Mouse (Mus musculus): ENCODE data around the gene Fchsd2. TPM values are rescaled to one million over a fixed set of nuclear protein-coding genes. Genes with fewer than 3 reads are reported as not detected.

Gene Fchsd2
- polyA plus RNA-seq, 1 experiment from 2014 or later = 8.0 TPM

DNA sequence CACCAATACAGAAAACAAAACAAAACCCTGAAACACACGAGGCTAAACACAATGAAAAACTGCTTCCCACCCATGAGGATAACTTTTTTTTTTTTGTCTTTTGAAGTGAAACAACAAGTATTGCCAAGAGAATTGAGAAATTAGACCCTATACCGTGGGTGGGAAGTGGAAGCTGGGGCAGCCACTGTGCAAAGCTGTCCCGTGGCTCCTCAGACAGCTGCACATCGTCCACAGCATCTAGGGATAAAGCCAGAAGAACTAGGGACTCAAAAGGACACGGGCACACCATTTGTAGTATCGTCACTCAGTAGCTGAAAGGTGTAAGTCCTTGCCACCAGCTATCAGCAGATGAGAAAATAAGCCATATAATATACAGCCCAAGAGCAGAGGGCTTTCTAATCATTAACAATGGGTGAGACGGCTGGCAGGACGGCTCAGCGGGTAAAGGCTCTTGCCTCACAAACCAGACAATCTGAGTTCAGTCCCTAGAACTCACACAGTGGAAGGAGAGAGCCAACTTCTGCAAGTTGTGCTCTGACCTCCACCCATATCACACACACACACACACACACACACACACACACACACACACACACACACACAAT is 9.0 kb upstream of the Fchsd2 start:
- H3K4me1 ChIP-seq = peaks cover 24% of the 10 kb centered on the region
- no peak overlapping the region for H3K4me2 ChIP-seq
- no peak overlapping the region for H3K4me3 ChIP-seq
- H3K27ac ChIP-seq = no peak overlapping the region
- no peaks in the 10 kb centered on the region for H3K9me3 ChIP-seq (replicated peaks)
- no peak overlapping the region for H3K9ac ChIP-seq
- no peaks in the 10 kb centered on the region for H3K36me3 ChIP-seq
- H3K27me3 ChIP-seq (replicated peaks) = no peaks in the 10 kb centered on the region
- 55% methylated on average over 9 of the region's 9 CpGs for WGBS (ENCODE audit: insufficient replicate concordance)
- ATAC-seq = no peak

DNA sequence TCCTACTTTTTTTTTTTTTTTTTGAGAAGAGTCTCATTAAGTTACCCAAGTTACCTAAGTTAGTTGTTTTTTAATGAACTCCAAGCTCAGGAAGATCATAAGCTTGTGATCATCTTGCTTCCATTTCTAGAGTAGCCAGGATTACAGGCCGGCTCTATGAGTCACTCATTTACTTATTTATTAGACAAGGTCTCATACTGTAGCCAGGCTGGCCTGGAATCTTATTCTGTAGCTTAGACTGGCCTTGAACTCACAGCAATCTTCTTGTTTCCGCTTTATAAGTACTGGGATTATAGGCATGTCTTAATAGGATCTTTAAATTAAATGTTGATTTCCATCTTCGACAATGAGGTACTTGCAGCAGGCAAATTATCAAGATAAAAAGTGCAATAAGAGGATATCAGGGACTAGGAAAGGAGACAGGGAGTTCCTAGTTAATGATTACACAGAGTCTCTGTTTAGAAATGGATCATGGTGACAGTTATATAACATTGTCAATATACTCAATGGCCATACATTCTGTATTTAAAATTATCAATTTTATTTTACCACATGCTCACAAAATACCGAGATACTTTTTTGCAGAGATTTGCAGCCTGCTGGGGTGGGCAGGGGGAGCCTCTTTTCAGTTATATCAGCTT is 7.7 kb upstream of the Fchsd2 start:
- no peak for ATAC-seq

DNA sequence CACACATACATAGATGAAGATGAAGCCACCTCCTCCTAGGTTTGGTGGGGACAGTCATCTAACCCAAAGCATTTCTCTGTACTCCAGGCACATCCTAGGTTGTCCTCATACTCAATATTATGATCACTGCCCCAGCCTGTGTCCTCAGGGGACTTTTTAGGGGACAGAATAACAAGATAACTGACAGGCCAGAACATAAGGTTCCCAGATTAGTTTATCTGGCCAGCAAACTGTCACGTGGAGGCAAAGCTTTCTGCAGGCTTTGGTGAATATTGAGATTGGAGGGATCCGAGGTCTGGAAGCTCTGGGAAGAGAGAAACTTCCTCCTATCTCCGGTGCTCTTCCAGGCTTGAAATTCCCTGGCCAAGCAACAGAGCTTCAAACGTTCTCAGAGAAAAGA is 6.9 kb upstream of the Fchsd2 start:
- Histone ChIP-seq H3K9me3 (replicated peaks) (no peaks in the 10 kb centered on the region), H3K27me3 (replicated peaks) (no peaks in the 10 kb centered on the region), H3K4me2 (no peak overlapping the region), H3K36me3 (no peaks in the 10 kb centered on the region), H3K9ac (no peak overlapping the region), H3K27ac (no peak overlapping the region), H3K4me1 (peaks cover 45% of the 10 kb centered on the region), H3K4me3 (no peak overlapping the region)
- no peak for ATAC-seq
- 36% methylated on average over 4 of the region's 4 CpGs for WGBS (ENCODE audit: insufficient replicate concordance)

More for the DNA sequence above, 7.7 kb upstream of the Fchsd2 start:
- Histone ChIP-seq H3K9ac (no peak overlapping the region), H3K36me3 (no peaks in the 10 kb centered on the region), H3K4me3 (no peak overlapping the region), H3K27ac (no peak overlapping the region), H3K27me3 (replicated peaks) (no peaks in the 10 kb centered on the region), H3K9me3 (replicated peaks) (no peaks in the 10 kb centered on the region), H3K4me1 (peaks cover 37% of the 10 kb centered on the region), H3K4me2 (no peak overlapping the region)
- WGBS (ENCODE audit: insufficient replicate concordance) = 57% methylated on average over 4 of the region's 4 CpGs

DNA sequence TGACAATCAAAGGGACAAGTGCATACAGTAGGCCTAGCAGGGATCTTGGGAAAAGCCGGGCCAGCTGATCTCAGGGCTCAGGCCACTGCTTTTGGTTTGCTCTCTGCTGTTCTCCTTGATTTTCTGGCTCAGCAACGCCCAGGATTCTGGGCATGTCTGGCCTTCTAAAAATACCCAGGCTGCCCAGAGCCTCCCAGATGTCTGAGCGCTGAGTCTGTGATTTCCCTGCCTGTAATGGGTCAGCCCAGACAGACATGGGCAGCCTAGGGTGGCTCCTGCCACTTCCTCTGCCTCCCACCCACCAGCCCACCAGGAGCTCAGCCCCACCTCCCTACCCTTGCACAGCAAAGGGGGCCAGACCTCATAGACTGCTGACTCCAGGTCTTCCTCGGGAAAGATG is 4.0 kb upstream of the Fchsd2 start:
- no peaks in the 10 kb centered on the region for H3K9me3 ChIP-seq (replicated peaks)
- H3K36me3 ChIP-seq = no peaks in the 10 kb centered on the region
- 47% methylated on average over 4 of the region's 4 CpGs for WGBS (ENCODE audit: insufficient replicate concordance)
- ATAC-seq = no peak
- peaks cover 58% of the 10 kb centered on the region for H3K4me1 ChIP-seq
- H3K27ac ChIP-seq = no peak overlapping the region
- H3K27me3 ChIP-seq (replicated peaks) = no peaks in the 10 kb centered on the region
- no peak overlapping the region for H3K9ac ChIP-seq
- H3K4me3 ChIP-seq = no peak overlapping the region
- no peak overlapping the region for H3K4me2 ChIP-seq

DNA sequence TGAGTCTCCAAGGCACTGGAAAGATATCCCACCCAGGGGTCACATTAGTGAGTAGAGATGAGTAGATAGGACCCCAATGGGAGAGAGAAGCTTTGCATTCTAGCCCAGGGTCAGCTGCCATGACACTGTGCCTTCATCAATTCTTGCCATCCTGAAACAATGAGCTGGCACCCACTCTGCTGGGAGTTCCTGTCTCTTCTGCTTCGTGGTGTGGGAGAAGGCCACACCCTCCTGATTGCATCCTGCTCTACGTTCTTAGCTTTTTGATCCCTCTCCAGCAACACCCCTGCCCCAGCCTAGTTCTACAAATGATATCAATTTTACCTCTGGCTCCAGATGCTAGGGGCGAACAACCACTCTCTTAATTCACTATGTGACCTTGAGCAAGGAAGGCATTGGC is 3.4 kb upstream of the Fchsd2 start:
- Histone ChIP-seq H3K4me3 (no peak overlapping the region), H3K4me2 (no peak overlapping the region), H3K36me3 (no peaks in the 10 kb centered on the region), H3K27ac (no peak overlapping the region), H3K4me1 (peaks cover 61% of the 10 kb centered on the region), H3K9ac (no peak overlapping the region), H3K9me3 (replicated peaks) (no peaks in the 10 kb centered on the region), H3K27me3 (replicated peaks) (no peaks in the 10 kb centered on the region)
- ATAC-seq = no peak
- WGBS (ENCODE audit: insufficient replicate concordance) = 31% methylated on average over 3 of the region's 3 CpGs

DNA sequence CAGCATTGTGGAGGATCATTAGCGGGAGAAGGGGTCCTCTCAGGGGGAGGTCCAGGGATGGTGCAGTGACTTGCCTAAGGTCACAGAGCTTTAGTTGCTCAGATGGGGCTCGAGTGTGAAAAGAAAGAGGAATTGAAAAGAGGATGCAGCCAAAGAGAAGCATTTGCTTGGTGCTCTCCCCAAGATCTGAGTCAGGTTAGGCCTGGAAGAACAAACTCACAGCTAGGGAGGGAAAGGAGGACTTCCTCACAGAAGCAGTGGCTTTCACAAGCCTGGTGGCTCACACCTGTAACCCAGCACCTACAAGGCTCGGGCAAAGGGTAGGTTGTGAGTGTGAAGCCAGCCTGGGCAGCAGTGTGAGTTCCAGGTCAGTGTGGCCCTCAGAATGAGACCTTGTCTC is 568 bp downstream of the Fchsd2 start:
- H3K27me3 ChIP-seq (replicated peaks) = no peaks in the 10 kb centered on the region
- peak overlapping the region; percentile 51; the same call in 1 of the 2 replicates for H3K27ac ChIP-seq
- H3K9ac ChIP-seq = no peak overlapping the region; the same call in 1 of the 2 replicates

DNA sequence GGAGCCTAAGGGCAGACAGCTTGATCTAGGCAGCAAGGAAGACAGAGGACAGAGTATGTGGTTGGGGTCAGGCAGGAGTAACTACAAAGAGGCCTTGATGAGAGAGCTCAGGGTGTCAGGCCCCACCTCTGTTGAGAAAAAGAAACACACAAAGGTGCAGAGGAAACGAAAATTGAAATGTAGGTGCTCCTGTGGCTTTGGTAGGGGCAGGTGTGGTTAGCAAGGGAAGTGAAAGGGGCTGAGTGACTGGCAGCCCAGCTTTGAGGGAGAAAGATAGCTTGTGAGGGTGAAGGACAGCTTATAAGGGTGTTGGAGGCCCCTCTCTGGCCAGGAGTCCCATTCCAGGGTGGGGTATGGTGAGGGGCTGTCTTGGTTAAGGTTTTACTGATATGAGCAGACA is 2.1 kb downstream of the Fchsd2 start:
- 25% methylated on average over 1 of the region's 1 CpGs for WGBS (ENCODE audit: insufficient replicate concordance)
- no peak for ATAC-seq
- peaks cover 31% of the 10 kb centered on the region for H3K4me1 ChIP-seq
- no peaks in the 10 kb centered on the region for H3K9me3 ChIP-seq (replicated peaks)
- H3K4me2 ChIP-seq = no peak overlapping the region
- H3K9ac ChIP-seq = no peak overlapping the region
- no peak overlapping the region for H3K4me3 ChIP-seq
- H3K27ac ChIP-seq = no peak overlapping the region
- no peaks in the 10 kb centered on the region for H3K36me3 ChIP-seq
- no peaks in the 10 kb centered on the region for H3K27me3 ChIP-seq (replicated peaks)

More for the DNA sequence above, 568 bp downstream of the Fchsd2 start:
- no peaks in the 10 kb centered on the region for H3K9me3 ChIP-seq (replicated peaks)
- H3K4me2 ChIP-seq = no peak overlapping the region
- H3K36me3 ChIP-seq = no peaks in the 10 kb centered on the region
- peaks cover 46% of the 10 kb centered on the region for H3K4me1 ChIP-seq
- ATAC-seq = no peak
- 47% methylated on average over 3 of the region's 3 CpGs for WGBS (ENCODE audit: insufficient replicate concordance)
- H3K4me3 ChIP-seq = no peak overlapping the region

DNA sequence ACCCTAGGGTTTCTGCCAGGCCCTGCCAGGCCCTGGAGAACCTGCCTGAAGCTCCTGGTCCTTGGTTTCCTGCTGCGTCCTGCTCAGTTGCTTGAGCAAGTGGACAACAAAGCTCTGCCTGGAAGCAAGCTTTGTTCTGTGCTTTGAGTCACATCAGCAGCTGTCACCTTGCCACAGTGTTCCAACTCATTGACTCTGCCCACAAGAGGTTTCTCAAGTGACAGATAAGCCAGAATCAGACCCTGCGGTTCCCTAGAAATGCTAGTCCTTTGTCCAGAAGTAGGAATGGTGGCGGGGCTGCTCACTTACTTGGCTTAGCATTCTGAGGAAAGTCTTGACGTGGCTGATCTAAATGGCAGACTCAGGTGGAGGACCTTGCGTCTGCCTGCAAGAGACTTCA is 2.9 kb downstream of the Fchsd2 start:
- Histone ChIP-seq H3K4me1 (peaks cover 23% of the 10 kb centered on the region), H3K27me3 (replicated peaks) (no peaks in the 10 kb centered on the region), H3K9me3 (replicated peaks) (no peaks in the 10 kb centered on the region), H3K9ac (no peak overlapping the region), H3K4me3 (no peak overlapping the region), H3K36me3 (no peaks in the 10 kb centered on the region), H3K27ac (no peak overlapping the region), H3K4me2 (no peak overlapping the region)
- 39% methylated on average over 5 of the region's 5 CpGs for WGBS (ENCODE audit: insufficient replicate concordance)
- ATAC-seq = no peak

DNA sequence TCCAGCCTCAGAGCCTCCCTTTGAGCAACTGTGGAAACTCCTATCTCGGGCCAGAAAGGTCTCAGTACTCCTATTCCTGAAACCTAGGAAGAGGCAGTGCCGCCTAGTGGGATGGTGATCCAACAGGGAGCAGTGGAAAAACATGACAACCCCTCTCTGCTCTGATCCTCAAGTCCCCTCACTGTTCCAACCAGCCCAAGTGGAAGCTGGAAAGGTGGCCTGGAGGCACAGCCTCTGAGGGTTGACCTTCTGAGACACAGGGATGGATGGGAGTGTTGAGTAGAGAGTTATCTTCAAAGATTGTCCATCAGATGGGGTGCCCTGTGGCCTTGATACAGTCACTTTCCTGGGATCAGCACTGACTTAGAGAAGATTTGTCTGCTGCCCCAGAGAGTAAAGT is 3.9 kb downstream of the Fchsd2 start:
- Histone ChIP-seq H3K9ac (no peak overlapping the region), H3K4me3 (no peak overlapping the region), H3K36me3 (no peaks in the 10 kb centered on the region), H3K4me2 (no peak overlapping the region), H3K4me1 (peaks cover 17% of the 10 kb centered on the region; the same call in 1 of the 2 replicates), H3K9me3 (replicated peaks) (no peaks in the 10 kb centered on the region), H3K27ac (no peak overlapping the region), H3K27me3 (replicated peaks) (no peaks in the 10 kb centered on the region)
- ATAC-seq = no peak
- WGBS (ENCODE audit: insufficient replicate concordance) = 66% methylated on average over 2 of the region's 2 CpGs

DNA sequence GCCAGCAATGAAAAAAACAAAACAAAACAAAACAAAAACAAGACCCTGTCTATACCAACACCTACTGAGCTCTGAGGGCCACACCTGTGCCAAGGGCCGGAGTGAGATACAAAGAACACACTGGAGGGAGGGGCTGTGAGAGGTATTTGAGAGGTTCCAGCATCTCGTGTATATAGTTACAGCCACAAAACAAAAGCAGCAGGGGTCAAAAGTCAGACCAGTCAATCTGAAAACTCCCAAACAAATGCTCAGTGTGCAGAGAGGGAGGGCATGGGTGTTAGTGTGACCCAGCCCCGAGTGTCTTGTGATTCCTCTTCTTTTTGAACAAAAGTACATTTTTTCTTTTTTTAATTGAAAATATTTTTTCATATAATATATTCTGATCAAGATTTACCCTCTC is 4.4 kb downstream of the Fchsd2 start:
- Histone ChIP-seq H3K36me3 (no peaks in the 10 kb centered on the region), H3K4me2 (no peak overlapping the region), H3K4me3 (no peak overlapping the region), H3K4me1 (peaks cover 17% of the 10 kb centered on the region; the same call in 1 of the 2 replicates), H3K9me3 (replicated peaks) (no peaks in the 10 kb centered on the region), H3K9ac (no peak overlapping the region), H3K27me3 (replicated peaks) (no peaks in the 10 kb centered on the region), H3K27ac (no peak overlapping the region)
- 56% methylated on average over 3 of the region's 3 CpGs for WGBS (ENCODE audit: insufficient replicate concordance)
- ATAC-seq = no peak

DNA sequence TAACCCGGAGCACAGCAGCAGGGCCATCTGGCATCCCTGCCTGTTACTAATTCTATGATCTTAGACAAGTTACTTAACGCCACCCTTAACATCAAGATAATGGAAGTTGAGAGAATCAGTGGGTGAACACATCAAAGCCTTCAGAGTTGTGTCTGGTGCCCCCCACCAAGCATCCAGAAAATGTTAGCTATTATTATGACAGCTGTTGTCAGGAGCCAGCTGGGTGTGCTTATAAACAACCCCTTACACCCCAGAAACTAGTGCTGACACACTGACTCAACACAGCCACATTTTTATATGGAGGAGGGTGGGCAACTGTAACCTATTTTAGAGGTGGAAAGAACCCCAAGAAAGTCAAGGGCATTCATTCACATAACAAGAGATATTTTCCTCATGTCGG is 7.3 kb downstream of the Fchsd2 start:
- no peaks in the 10 kb centered on the region for H3K36me3 ChIP-seq
- H3K9ac ChIP-seq = no peak overlapping the region
- H3K9me3 ChIP-seq (replicated peaks) = no peaks in the 10 kb centered on the region
- H3K27ac ChIP-seq = no peak overlapping the region
- WGBS (ENCODE audit: insufficient replicate concordance) = 66% methylated on average over 3 of the region's 3 CpGs
- no peaks in the 10 kb centered on the region for H3K27me3 ChIP-seq (replicated peaks)
- peaks cover 5% of the 10 kb centered on the region; the same call in 1 of the 2 replicates for H3K4me1 ChIP-seq
- no peak for ATAC-seq
- H3K4me2 ChIP-seq = no peak overlapping the region
- H3K4me3 ChIP-seq = no peak overlapping the region

DNA sequence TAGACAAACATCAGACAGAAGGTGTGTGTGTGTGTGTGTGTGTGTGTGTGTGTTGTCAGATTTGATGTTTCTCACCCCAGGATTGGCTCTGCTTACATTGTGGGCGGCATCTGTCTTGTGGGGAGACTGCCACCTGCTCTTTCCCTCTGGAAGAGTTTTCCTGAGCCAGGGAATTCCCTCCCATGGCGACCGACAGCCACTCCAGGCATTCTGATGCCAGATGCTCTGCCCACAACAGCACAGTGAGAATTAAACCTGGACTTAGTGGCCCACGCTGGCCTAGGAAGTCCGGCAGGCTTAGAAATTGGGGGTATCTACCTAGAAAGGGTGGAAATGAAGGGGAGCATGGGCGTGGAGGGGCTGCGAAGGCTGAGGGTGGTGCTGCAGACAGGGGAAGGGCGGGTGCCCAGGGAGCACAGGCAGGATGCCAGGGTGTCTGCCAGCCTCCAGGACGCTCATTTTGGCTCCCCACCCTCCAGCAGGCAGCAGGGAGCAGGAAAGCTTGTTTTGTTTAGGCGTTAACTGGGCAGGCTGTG is 8.6 kb downstream of the Fchsd2 start:
- Histone ChIP-seq H3K4me2 (no peak overlapping the region), H3K27ac (no peak overlapping the region), H3K27me3 (replicated peaks) (no peaks in the 10 kb centered on the region), H3K4me3 (no peak overlapping the region), H3K9me3 (replicated peaks) (no peaks in the 10 kb centered on the region), H3K4me1 (no peaks in the 10 kb centered on the region), H3K36me3 (no peaks in the 10 kb centered on the region), H3K9ac (no peak overlapping the region)
- 69% methylated on average over 10 of the region's 10 CpGs for WGBS (ENCODE audit: insufficient replicate concordance)
- no peak for ATAC-seq

Data from liver, embryonic 12.5 days (tissue).